In genomic region chr10:46194143-46194542, GRCm38 (mm10) we compare ENCODE assay signal across 28 mouse cellular contexts.
A peak's percentile ranks its signal among the peaks of the same experiment; 100 is the strongest.
DNase-seq lines count a peak whose midpoint lies in the region; ATAC-seq and TF ChIP-seq lines count a peak whose summit lies in the region.
"Had no signal": no experiment of that assay in that cellular context is flagged by ENCODE, and none has a peak within 500 bp of the region (broad histone marks: within the 10 kb centered on the region; RNA-seq: fewer than 3 reads in every experiment).

No protein-coding gene starts in this region.

- H3K9ac ChIP-seq in forebrain, embryonic 14.5 days (ENCODE audit: low read length), result no peak overlapping the region
- H3K9ac ChIP-seq: embryonic facial prominence, embryonic 13.5 days; heart, embryonic 13.5 days; hindbrain, embryonic 14.5 days had no signal

- no peaks in the 10 kb centered on the region for H3K9me3 ChIP-seq in forebrain, embryonic 14.5 days (replicated peaks; ENCODE audit: control insufficient read depth, low read length)
- H3K9me3 ChIP-seq in forebrain, embryonic 10.5 days, result no peaks in the 10 kb centered on the region
- H3K9me3 ChIP-seq: embryonic facial prominence, embryonic 10.5 days; embryonic facial prominence, embryonic 13.5 days; heart, embryonic 10.5 days; heart, embryonic 13.5 days had no signal

- H3K4me2 ChIP-seq in forebrain, embryonic 14.5 days (ENCODE audit: low read length), result no peak overlapping the region
- H3K4me2 ChIP-seq: embryonic facial prominence, embryonic 13.5 days; heart, embryonic 13.5 days; hindbrain, embryonic 14.5 days had no signal

- no peaks in the 10 kb centered on the region for H3K27me3 ChIP-seq in forebrain, embryonic 14.5 days (replicated peaks; ENCODE audit: control insufficient read depth, insufficient read depth, low read length)
- H3K27me3 ChIP-seq in forebrain, embryonic 10.5 days (ENCODE audit: poor library complexity, severe bottlenecking), result no peaks in the 10 kb centered on the region
- no peaks in the 10 kb centered on the region; the same call in 1 of the 2 replicates for H3K27me3 ChIP-seq in kidney, adult 2 months (replicated peaks; ENCODE audit: control insufficient read depth, insufficient read depth, low read length)
- H3K27me3 ChIP-seq: embryonic facial prominence, embryonic 13.5 days; heart, embryonic 13.5 days had no signal

- H3K4me3 ChIP-seq in forebrain, embryonic 14.5 days (ENCODE audit: low read depth, low read length), result no peak overlapping the region
- no peak overlapping the region for H3K4me3 ChIP-seq in forebrain, embryonic 10.5 days
- H3K4me3 ChIP-seq in kidney, adult 2 months (ENCODE audit: insufficient read depth, low read depth, low read length), result no peak overlapping the region
- H3K4me3 ChIP-seq: embryonic facial prominence, embryonic 10.5 days; embryonic facial prominence, embryonic 13.5 days; erythroblast, embryonic 14.5 days; heart, adult 2 months; heart, embryonic 10.5 days; heart, embryonic 13.5 days had no signal

- ATAC-seq in forebrain, embryonic 14.5 days, result no peak; the same call in 1 of the 2 replicates
- ATAC-seq: hindbrain, postnatal 0 days; inflammation-experienced regulatory T-cells, adult 6 months; intestine, embryonic 16.5 days had no signal

- TF ChIP-seq POLR2A in kidney, adult 2 months (IDR thresholded peaks at IDR 0.05; ENCODE audit: low read depth, low read length), result no peak

- peak; percentile 30 for DNase-seq in forebrain, embryonic 14.5 days (ENCODE audit: low spot score)
- DNase-seq in forebrain, embryonic 10.5 days (ENCODE audit: extremely low spot score, low spot score), result no peak
- DNase-seq in brain, adult 2 months (ENCODE audit: low read depth, low spot score), result peak; percentile 33
- DNase-seq in brain, embryonic 18.5 days (ENCODE audit: low read depth, low spot score), result peak; percentile 34
- DNase-seq in embryo, embryonic 11 days, result no peak
- no peak for DNase-seq in kidney, adult 2 months
- DNase-seq: adrenal gland, adult 2 months; adrenal gland, postnatal 14 days; B cell, adult 2 months; cerebellum, adult 11 months; cerebellum, adult 2 months; cerebellum, adult 9-11 months; cerebellum, postnatal 25 days; gastrocnemius, postnatal 10 days; gastrocnemius, postnatal 36 days; heart, adult 2 months; heart, postnatal 14 days; heart, postnatal 4 days; kidney, adult 18-20 months had no signal

- H3K36me3 ChIP-seq in forebrain, embryonic 14.5 days (ENCODE audit: control insufficient read depth, insufficient read depth, low read length), result no peaks in the 10 kb centered on the region
- H3K36me3 ChIP-seq in forebrain, embryonic 10.5 days (replicated peaks), result no peaks in the 10 kb centered on the region
- H3K36me3 ChIP-seq in kidney, adult 2 months (ENCODE audit: control insufficient read depth, insufficient read depth, low read length), result no peaks in the 10 kb centered on the region
- H3K36me3 ChIP-seq: embryonic facial prominence, embryonic 10.5 days; embryonic facial prominence, embryonic 13.5 days; heart, embryonic 10.5 days; heart, embryonic 13.5 days had no signal

- H3K4me1 ChIP-seq in forebrain, embryonic 14.5 days (ENCODE audit: control insufficient read depth, insufficient read depth, low read length), result no peaks in the 10 kb centered on the region
- no peaks in the 10 kb centered on the region for H3K4me1 ChIP-seq in forebrain, embryonic 10.5 days
- H3K4me1 ChIP-seq in kidney, adult 2 months (ENCODE audit: control insufficient read depth, insufficient read depth, low read length), result no peaks in the 10 kb centered on the region
- H3K4me1 ChIP-seq: embryonic facial prominence, embryonic 10.5 days; embryonic facial prominence, embryonic 13.5 days; heart, embryonic 10.5 days; heart, embryonic 13.5 days had no signal

- no peak for TF ChIP-seq CTCF in kidney, adult 2 months (conservative IDR thresholded peaks at IDR 0.05; ENCODE audit: insufficient read depth, insufficient read length, low read depth, low read length)

- H3K27ac ChIP-seq in forebrain, embryonic 14.5 days (ENCODE audit: low read depth, low read length), result no peak overlapping the region
- H3K27ac ChIP-seq in forebrain, embryonic 10.5 days, result no peak overlapping the region
- H3K27ac ChIP-seq in kidney, adult 2 months (ENCODE audit: insufficient read depth, low read depth, low read length), result no peak overlapping the region
- H3K27ac ChIP-seq: embryonic facial prominence, embryonic 10.5 days; embryonic facial prominence, embryonic 13.5 days; heart, adult 2 months; heart, embryonic 10.5 days; heart, embryonic 13.5 days; hindbrain, embryonic 14.5 days; hindbrain, postnatal 0 days had no signal

Comparison
In these comparisons a context has a peak if more than half of its experiments do, and no peak if none do; other contexts are left out.
1. DNase-seq: peak in forebrain, embryonic 14.5 days (single experiment), brain, adult 2 months (single experiment) and brain, embryonic 18.5 days (single experiment); none in forebrain, embryonic 10.5 days (single experiment), embryo, embryonic 11 days (single experiment) and kidney, adult 2 months (single experiment).